Mouse (Mus musculus) gastrocnemius, adult 18-20 months (tissue): ENCODE results near the gene Fggy. TPM values are rescaled to one million over a fixed set of nuclear protein-coding genes. Genes with fewer than 3 reads are reported as not detected.
A peak's percentile ranks its signal among the peaks of the same experiment; 100 is the strongest.

Experiments used
- DNase-seq: peaks from one replicate; pipeline ENCODE4 v3.0.0; 2021; ENCODE audit warnings: low spot score
- total RNA-seq, 2 experiments: library from RNA; stranded (reverse); gene quantifications; 2 replicates each; pipeline ENCODE4 v1.2.3; 2021

Gene Fggy
- total RNA-seq, 2 experiments from 2014 or later: 7.8 to 11.7 TPM

GRCm38 (mm10) chr4:95588722-95589283 lies 31.5 kb downstream of the Fggy start:
- no peak for DNase-seq

- no peak for DNase-seq
These were observed 33.6 kb downstream of the Fggy start for GRCm38 (mm10) chr4:95590878-95591277.

- no peak for DNase-seq
These were observed 39.9 kb downstream of the Fggy start for GRCm38 (mm10) chr4:95597208-95597607.

- no peak for DNase-seq
These were observed 44.5 kb downstream of the Fggy start for GRCm38 (mm10) chr4:95601776-95602175.

GRCm38 (mm10) chr4:95603254-95603653 lies 45.9 kb downstream of the Fggy start:
- no peak for DNase-seq

GRCm38 (mm10) chr4:95610663-95611062 lies 53.4 kb downstream of the Fggy start:
- DNase-seq: no peak

GRCm38 (mm10) chr4:95611390-95611789 lies 54.1 kb downstream of the Fggy start:
- DNase-seq: peak; percentile 57

GRCm38 (mm10) chr4:95621046-95621445 lies 63.7 kb downstream of the Fggy start:
- DNase-seq: no peak

GRCm38 (mm10) chr4:95624696-95625095 lies 67.4 kb downstream of the Fggy start:
- DNase-seq: no peak

GRCm38 (mm10) chr4:95625651-95626050 lies 68.3 kb downstream of the Fggy start:
- DNase-seq: no peak

- DNase-seq: no peak
These were observed 68.9 kb downstream of the Fggy start for GRCm38 (mm10) chr4:95626186-95626585.

GRCm38 (mm10) chr4:95634903-95635302 lies 77.6 kb downstream of the Fggy start:
- no peak for DNase-seq

- peak; percentile 91 for DNase-seq
These were observed 79.8 kb downstream of the Fggy start for GRCm38 (mm10) chr4:95636937-95637749.

GRCm38 (mm10) chr4:95638063-95638462 lies 80.8 kb downstream of the Fggy start:
- DNase-seq: no peak

GRCm38 (mm10) chr4:95640831-95641230 lies 83.5 kb downstream of the Fggy start:
- no peak for DNase-seq

- DNase-seq: no peak
These were observed 86.7 kb downstream of the Fggy start for GRCm38 (mm10) chr4:95644048-95644447.

GRCm38 (mm10) chr4:95648801-95649551 lies 91.7 kb downstream of the Fggy start:
- DNase-seq: no peak

GRCm38 (mm10) chr4:95649552-95649905 lies 92.2 kb downstream of the Fggy start:
- no peak for DNase-seq

GRCm38 (mm10) chr4:95649980-95650379 lies 92.7 kb downstream of the Fggy start:
- DNase-seq: no peak

GRCm38 (mm10) chr4:95652044-95652443 lies 94.7 kb downstream of the Fggy start:
- DNase-seq: peak; percentile 16

- DNase-seq: no peak
These were observed 96.1 kb downstream of the Fggy start for GRCm38 (mm10) chr4:95653296-95653912.

GRCm38 (mm10) chr4:95653913-95654301 lies 96.6 kb downstream of the Fggy start:
- no peak for DNase-seq
